Mouse (Mus musculus): ENCODE results near the gene Tmem60. TPM values are rescaled to one million over a fixed set of nuclear protein-coding genes. Genes with fewer than 3 reads are reported as not detected.
A peak's percentile ranks its signal among the peaks of the same experiment; 100 is the strongest.

Gene Tmem60
- total RNA-seq, 2 experiments from 2014 or later = 17.4 to 20.1 TPM

- no peak for DNase-seq (ENCODE audit: low spot score in 2 of 2)
Observed at GRCm38 (mm10) chr5:20905437-20905836, 23.4 kb downstream of the Tmem60 start.

GRCm38 (mm10) chr5:20906191-20906590, 24.2 kb downstream of the Tmem60 start:
- no peak for DNase-seq (ENCODE audit: low spot score in 2 of 2)

GRCm38 (mm10) chr5:20911741-20912140, 29.8 kb downstream of the Tmem60 start:
- DNase-seq (ENCODE audit: low spot score in 2 of 2) = no peak

GRCm38 (mm10) chr5:20913372-20914275, 31.6 kb downstream of the Tmem60 start:
- peak; percentile 65 to 69 for DNase-seq (ENCODE audit: low spot score in 2 of 2)

DNA sequence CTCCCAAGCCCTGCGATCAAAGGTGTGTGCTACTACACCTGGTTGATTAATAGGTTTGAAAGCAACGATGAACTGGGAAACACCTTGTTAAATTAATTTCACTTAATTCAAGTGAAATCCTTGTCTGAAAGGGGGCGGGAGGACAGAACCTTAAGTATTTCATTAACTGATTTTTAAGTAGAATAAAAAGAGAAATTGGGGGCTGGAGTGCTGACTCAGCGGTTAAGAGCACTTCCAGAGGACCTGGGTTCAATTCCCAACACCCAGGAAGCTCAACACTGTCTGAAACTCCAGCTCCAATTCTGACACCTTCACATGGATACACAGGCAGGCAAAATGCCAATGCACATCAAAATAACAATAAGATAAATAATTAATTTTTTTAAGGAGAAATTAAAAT, 37.0 kb downstream of the Tmem60 start:
- no peak for DNase-seq (ENCODE audit: low spot score in 2 of 2)

DNA sequence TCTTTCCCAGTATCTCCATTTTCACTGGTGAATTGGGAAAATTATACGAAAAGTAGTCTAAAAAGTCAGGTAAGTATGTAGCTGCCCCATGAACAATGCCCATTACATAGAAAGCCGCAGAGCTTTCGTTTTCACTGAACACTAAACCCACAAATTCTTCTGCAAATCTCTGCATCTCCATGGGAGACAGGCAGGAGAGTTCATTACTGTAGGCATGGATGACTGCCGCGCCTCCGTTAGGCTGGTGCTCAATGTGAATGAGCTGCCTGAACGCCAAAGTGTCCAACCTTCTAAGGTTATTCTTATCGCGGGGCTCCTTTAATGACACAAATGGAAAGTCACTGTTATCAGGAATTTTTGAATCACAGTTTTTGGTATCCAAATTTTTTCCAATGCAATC, 37.6 kb downstream of the Tmem60 start:
- DNase-seq (ENCODE audit: low spot score in 2 of 2) = no peak

- DNase-seq (ENCODE audit: low spot score in 2 of 2) = no peak
Observed at GRCm38 (mm10) chr5:20924608-20925007, 42.6 kb downstream of the Tmem60 start.

- no peak for DNase-seq (ENCODE audit: low spot score in 2 of 2)
Observed at GRCm38 (mm10) chr5:20925451-20925850, 43.5 kb downstream of the Tmem60 start.

DNA sequence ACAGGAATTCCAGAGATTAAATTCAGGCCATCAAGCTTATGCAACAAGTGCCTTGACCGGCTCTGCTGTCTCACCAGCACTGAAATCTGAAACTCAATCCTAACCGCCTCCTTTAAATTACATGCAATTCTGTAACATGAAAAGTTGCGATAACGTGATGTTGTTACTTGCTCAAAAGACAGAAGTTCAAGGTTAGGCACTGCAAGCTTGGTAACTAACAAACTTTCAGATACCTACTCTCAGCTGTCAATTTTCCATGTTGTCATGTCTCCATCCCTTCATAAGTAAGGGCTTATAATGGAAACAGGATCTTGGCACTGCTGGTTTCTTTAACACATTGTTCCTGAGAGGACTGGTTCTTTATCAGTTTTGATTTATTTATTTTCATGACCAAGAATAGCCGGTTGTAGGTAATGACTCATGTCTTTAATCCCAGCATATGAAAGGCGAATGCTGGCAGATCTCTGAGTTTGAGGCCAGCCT, 47.7 kb downstream of the Tmem60 start:
- no peak for DNase-seq (ENCODE audit: low spot score in 2 of 2)

GRCm38 (mm10) chr5:20930430-20930829, 48.4 kb downstream of the Tmem60 start:
- DNase-seq (ENCODE audit: low spot score in 2 of 2) = no peak

- DNase-seq (ENCODE audit: low spot score in 2 of 2) = no peak
Observed at GRCm38 (mm10) chr5:20931300-20931699, 49.3 kb downstream of the Tmem60 start.

GRCm38 (mm10) chr5:20932585-20932984, 50.6 kb downstream of the Tmem60 start:
- no peak for DNase-seq (ENCODE audit: low spot score in 2 of 2)

- no peak for DNase-seq (ENCODE audit: low spot score in 2 of 2)
Observed at GRCm38 (mm10) chr5:20935934-20936333, 53.9 kb downstream of the Tmem60 start.

Other genes with a start within 250 kb of the Tmem60 start
- gene Phtf2, start 67 bp upstream of the Tmem60 start, total RNA-seq (2021) = 10 to 100 TPM in 1 of 2 experiments, 1 to 10 TPM in 1; 8.2 to 11.1 TPM
- gene Rsbn1l, start 74.2 kb downstream of the Tmem60 start, total RNA-seq (2021) = 10 to 100 TPM; 11.9 to 13.4 TPM
- gene Ptpn12, start 173.7 kb downstream of the Tmem60 start, total RNA-seq (2021) = 10 to 100 TPM; 54.9 to 55.1 TPM